Mouse (Mus musculus) embryonic facial prominence, embryonic 15.5 days (tissue): ENCODE results near the gene Calm3. TPM values are rescaled to one million over a fixed set of nuclear protein-coding genes. Genes with fewer than 3 reads are reported as not detected.

Experiments
- ATAC-seq: fragments of 200-750 bp; cut with Nextera tagmentation; 2 replicates; pipeline ENCODE4 v1.8.0; 2017; ENCODE audit warnings: low read depth, moderate TSS enrichment; ENCODE audit not compliant: insufficient number of reproducible peaks, low FRiP score, low TSS enrichment
- H3K27ac ChIP-seq: fragments of 300-500 bp; sonication (generic); replicated peaks from 2 replicates; pipeline ENCODE4 v1.5.1; 2015; ENCODE audit warnings: mild to moderate bottlenecking, inconsistent platforms
- H3K27me3 ChIP-seq: fragments of 300-500 bp; sonication (generic); 2 replicates; pipeline ENCODE4 v1.6.1; 2015; ENCODE audit warnings: inconsistent platforms
- H3K36me3 ChIP-seq: fragments of 300-500 bp; sonication (generic); 2 replicates; pipeline ENCODE4 v1.6.1; 2015; ENCODE audit warnings: mild to moderate bottlenecking, inconsistent platforms
- H3K4me1 ChIP-seq: fragments of 300-500 bp; sonication (generic); 2 replicates; pipeline ENCODE4 v1.6.1; 2015; ENCODE audit warnings: inconsistent platforms
- H3K4me2 ChIP-seq: fragments of 300-500 bp; sonication (generic); replicated peaks from 2 replicates; pipeline ENCODE4 v1.6.1; 2015; ENCODE audit warnings: mild to moderate bottlenecking, inconsistent platforms
- H3K4me3 ChIP-seq: fragments of 300-500 bp; sonication (generic); replicated peaks from 2 replicates; pipeline ENCODE4 v1.5.1; 2015; ENCODE audit warnings: mild to moderate bottlenecking, inconsistent platforms
- H3K9ac ChIP-seq: fragments of 300-500 bp; sonication (generic); 2 replicates; pipeline ENCODE4 v1.6.1; 2015; ENCODE audit warnings: inconsistent platforms
- H3K9me3 ChIP-seq: fragments of 300-500 bp; sonication (generic); replicated peaks from 2 replicates; pipeline ENCODE4 v1.6.1; 2016; ENCODE audit warnings: inconsistent platforms
- WGBS: fragments of 180-500 bp; shearing (Covaris S2); methylation state at CpG from one replicate; pipeline ENCODE4 v1.1.7; 2015; 5-methylcytosine and 5-hydroxymethylcytosine counted together
- polyA plus RNA-seq: library from polyadenylated mRNA; unstranded; fragments of >200 nt; fragmentation: Nextera tagmentation; extraction: Ambion mirVana; gene quantifications from 2 replicates; pipeline ENCODE4 v1.2.1, GENCODE M21; 2015

Gene Calm3
- polyA plus RNA-seq, 1 experiment from 2014 or later, result 138 TPM

- peak; percentile 27; the same call in 1 of the 2 replicates for ATAC-seq
- H3K4me1 ChIP-seq, result peaks cover 33% of the 10 kb centered on the region
- no peak overlapping the region for H3K9ac ChIP-seq
- H3K4me2 ChIP-seq, result peak overlapping the region; percentile 37
- H3K4me3 ChIP-seq, result peak overlapping the region; percentile 39
- 0 out of 2 replicates have a peak overlapping the region, but pooled peaks have one; percentile 7 for H3K27ac ChIP-seq
- WGBS, result 19% methylated on average over 91 of the region's 95 CpGs
- peaks cover 54% of the 10 kb centered on the region for H3K36me3 ChIP-seq
- peaks cover 6% of the 10 kb centered on the region; the same call in 1 of the 2 replicates for H3K9me3 ChIP-seq
- H3K27me3 ChIP-seq, result peaks cover 11% of the 10 kb centered on the region; the same call in 1 of the 2 replicates
Observed at GRCm38 (mm10) chr7:16885271-16885776, 38.6 kb downstream of the Calm3 start.

- no peak for ATAC-seq
- peaks cover 30% of the 10 kb centered on the region for H3K4me1 ChIP-seq
- H3K9me3 ChIP-seq, result peaks cover 6% of the 10 kb centered on the region; the same call in 1 of the 2 replicates
- peaks cover 11% of the 10 kb centered on the region; the same call in 1 of the 2 replicates for H3K27me3 ChIP-seq
- no peak overlapping the region for H3K4me3 ChIP-seq
- H3K36me3 ChIP-seq, result peaks cover 56% of the 10 kb centered on the region
- H3K9ac ChIP-seq, result no peak overlapping the region
- WGBS, result 62% methylated on average over 4 of the region's 4 CpGs
- H3K4me2 ChIP-seq, result no peak overlapping the region
- no peak overlapping the region for H3K27ac ChIP-seq
Observed at GRCm38 (mm10) chr7:16884334-16884733, 39.6 kb downstream of the Calm3 start.

- H3K27ac ChIP-seq, result no peak overlapping the region
- peaks cover 6% of the 10 kb centered on the region; the same call in 1 of the 2 replicates for H3K9me3 ChIP-seq
- peaks cover 57% of the 10 kb centered on the region for H3K36me3 ChIP-seq
- H3K27me3 ChIP-seq, result peaks cover 11% of the 10 kb centered on the region; the same call in 1 of the 2 replicates
- H3K4me1 ChIP-seq, result peaks cover 24% of the 10 kb centered on the region
- no peak overlapping the region for H3K9ac ChIP-seq
- no peak overlapping the region for H3K4me3 ChIP-seq
- 89% methylated on average over 6 of the region's 6 CpGs for WGBS
- H3K4me2 ChIP-seq, result no peak overlapping the region
- no peak for ATAC-seq
Observed at GRCm38 (mm10) chr7:16883162-16883561, 40.8 kb downstream of the Calm3 start.

GRCm38 (mm10) chr7:16880615-16881014, 43.3 kb downstream of the Calm3 start:
- peaks cover 37% of the 10 kb centered on the region for H3K4me1 ChIP-seq
- no peaks in the 10 kb centered on the region for H3K9me3 ChIP-seq
- H3K27ac ChIP-seq, result peak overlapping the region; percentile 63
- H3K4me3 ChIP-seq, result no peak overlapping the region
- H3K36me3 ChIP-seq, result peaks cover 34% of the 10 kb centered on the region
- peaks cover 2% of the 10 kb centered on the region; the same call in 1 of the 2 replicates for H3K27me3 ChIP-seq
- WGBS, result 23% methylated on average over 5 of the region's 5 CpGs
- no peak overlapping the region for H3K9ac ChIP-seq
- no peak overlapping the region for H3K4me2 ChIP-seq
- ATAC-seq, result no peak

GRCm38 (mm10) chr7:16879796-16880547, 43.9 kb downstream of the Calm3 start:
- Histone ChIP-seq H3K9me3 (no peaks in the 10 kb centered on the region), H3K27me3 (no peaks in the 10 kb centered on the region), H3K27ac (peak overlapping the region; percentile 63), H3K9ac (no peak overlapping the region), H3K4me2 (no peak overlapping the region), H3K4me3 (no peak overlapping the region), H3K36me3 (peaks cover 27% of the 10 kb centered on the region), H3K4me1 (peaks cover 37% of the 10 kb centered on the region)
- no peak for ATAC-seq
- WGBS, result 34% methylated on average over 9 of the region's 9 CpGs

- H3K4me2 ChIP-seq, result no peak overlapping the region
- peaks cover 40% of the 10 kb centered on the region for H3K4me1 ChIP-seq
- no peaks in the 10 kb centered on the region for H3K27me3 ChIP-seq
- no peaks in the 10 kb centered on the region for H3K9me3 ChIP-seq
- no peak overlapping the region for H3K4me3 ChIP-seq
- no peak for ATAC-seq
- H3K36me3 ChIP-seq, result peaks cover 19% of the 10 kb centered on the region
- no peak overlapping the region for H3K27ac ChIP-seq
- H3K9ac ChIP-seq, result no peak overlapping the region
- WGBS, result 72% methylated on average over 3 of the region's 3 CpGs
Observed at GRCm38 (mm10) chr7:16877717-16878116, 46.2 kb downstream of the Calm3 start.

GRCm38 (mm10) chr7:16876608-16877007, 47.3 kb downstream of the Calm3 start:
- peaks cover 40% of the 10 kb centered on the region for H3K4me1 ChIP-seq
- H3K36me3 ChIP-seq, result peaks cover 18% of the 10 kb centered on the region
- peak overlapping the region; percentile 87 for H3K4me3 ChIP-seq
- H3K27me3 ChIP-seq, result no peaks in the 10 kb centered on the region
- peak overlapping the region; percentile 89 for H3K4me2 ChIP-seq
- H3K9me3 ChIP-seq, result no peaks in the 10 kb centered on the region
- ATAC-seq, result no peak
- H3K9ac ChIP-seq, result peak overlapping the region; percentile 83; the same call in 1 of the 2 replicates
- peak overlapping the region; percentile 88 for H3K27ac ChIP-seq
- WGBS, result 5% methylated on average over 13 of the region's 13 CpGs

GRCm38 (mm10) chr7:16876006-16876405, 47.9 kb downstream of the Calm3 start:
- Histone ChIP-seq H3K27ac (peak overlapping the region; percentile 88), H3K9me3 (no peaks in the 10 kb centered on the region), H3K36me3 (peaks cover 18% of the 10 kb centered on the region), H3K4me2 (peak overlapping the region; percentile 89), H3K4me3 (peak overlapping the region; percentile 87), H3K4me1 (peaks cover 39% of the 10 kb centered on the region), H3K27me3 (no peaks in the 10 kb centered on the region), H3K9ac (peak overlapping the region; percentile 83)
- whole genome bisulfite sequencing, result 5% methylated on average over 11 of the region's 11 CpGs
- no peak for ATAC-seq

- peak overlapping the region; percentile 83 for H3K9ac ChIP-seq
- no peaks in the 10 kb centered on the region for H3K27me3 ChIP-seq
- H3K4me2 ChIP-seq, result peak overlapping the region; percentile 89
- H3K4me3 ChIP-seq, result peak overlapping the region; percentile 87
- peaks cover 17% of the 10 kb centered on the region for H3K36me3 ChIP-seq
- 0% methylated on average over 29 of the region's 42 CpGs for WGBS
- peak overlapping the region; percentile 88 for H3K27ac ChIP-seq
- peaks cover 32% of the 10 kb centered on the region for H3K4me1 ChIP-seq
- H3K9me3 ChIP-seq, result no peaks in the 10 kb centered on the region
- ATAC-seq, result peak; percentile 5; the same call in 1 of the 2 replicates
Observed at GRCm38 (mm10) chr7:16875326-16875725, 48.6 kb downstream of the Calm3 start.

- Histone ChIP-seq H3K4me3 (peak within 1 kb of the TSS; percentile 87), H3K27ac (peak within 1 kb of the TSS; percentile 96), H3K4me1 (peaks cover 30% of the 10 kb centered on the region), H3K27me3 (no peaks in the 10 kb centered on the region), H3K36me3 (peaks cover 19% of the 10 kb centered on the region), H3K9me3 (no peaks in the 10 kb centered on the region), H3K4me2 (peak within 1 kb of the TSS; percentile 89), H3K9ac (peak within 1 kb of the TSS; percentile 83)
- no peak for ATAC-seq
- 0% methylated on average over 1 of the region's 1 CpGs for WGBS
Observed at GRCm38 (mm10) chr7:16875310-16875325, 48.8 kb downstream of the Calm3 start, which contains the start of gene Dact3. Gene Dact3, plus strand, starts transcription at chr7:16875317.

- peak overlapping the region; percentile 89 for H3K4me2 ChIP-seq
- H3K27ac ChIP-seq, result peak overlapping the region; percentile 96
- H3K4me1 ChIP-seq, result peaks cover 27% of the 10 kb centered on the region
- H3K27me3 ChIP-seq, result no peaks in the 10 kb centered on the region
- peaks cover 22% of the 10 kb centered on the region for H3K36me3 ChIP-seq
- WGBS, result under 1% methylated on average over 33 of the region's 33 CpGs
- peak overlapping the region; percentile 87 for H3K4me3 ChIP-seq
- H3K9ac ChIP-seq, result no peak overlapping the region
- peak; percentile 97 for ATAC-seq
- H3K9me3 ChIP-seq, result no peaks in the 10 kb centered on the region
Observed at GRCm38 (mm10) chr7:16874756-16875309, 49.1 kb downstream of the Calm3 start.
